Mouse (Mus musculus) liver, adult (tissue): ENCODE results near the gene Fam192a.

Source experiments
- GATA4 ChIP-seq: IDR thresholded peaks from 2 replicates; pipeline ENCODE4 v1.6.1; 2014; ENCODE audit warnings: mild to moderate bottlenecking, low read length; ENCODE audit not compliant: insufficient replicate concordance

The Fam192a gene

DNA sequence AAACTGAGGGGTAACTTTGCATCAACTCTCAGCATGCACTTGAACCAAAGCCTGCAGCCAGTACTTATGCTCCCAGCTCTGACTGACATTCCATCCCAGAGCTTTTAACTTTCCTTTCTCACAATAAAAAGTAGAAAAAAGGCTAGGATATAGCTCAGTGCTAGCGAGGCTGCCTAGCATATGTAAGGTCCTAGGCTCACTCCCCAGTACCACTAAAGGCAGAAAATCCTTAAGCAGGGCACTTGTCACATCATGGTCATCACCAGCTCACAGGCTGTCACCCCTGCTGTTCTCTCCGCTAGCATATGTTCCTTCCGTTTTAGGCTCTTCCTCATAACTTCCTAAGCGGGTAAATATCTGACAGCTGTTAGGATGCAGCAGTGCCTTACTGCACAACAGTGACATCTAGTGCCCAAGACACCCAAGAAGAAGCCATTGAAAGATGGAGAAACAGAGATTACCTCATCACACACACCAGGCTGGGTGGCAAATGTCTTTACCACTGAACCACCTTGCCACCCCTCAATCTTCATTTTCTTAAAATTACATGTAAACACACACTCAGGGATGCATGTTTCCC lies 17.5 kb downstream of the Fam192a start:
- peak; percentile 10; the same call in 1 of the 2 replicates for TF ChIP-seq GATA4

DNA sequence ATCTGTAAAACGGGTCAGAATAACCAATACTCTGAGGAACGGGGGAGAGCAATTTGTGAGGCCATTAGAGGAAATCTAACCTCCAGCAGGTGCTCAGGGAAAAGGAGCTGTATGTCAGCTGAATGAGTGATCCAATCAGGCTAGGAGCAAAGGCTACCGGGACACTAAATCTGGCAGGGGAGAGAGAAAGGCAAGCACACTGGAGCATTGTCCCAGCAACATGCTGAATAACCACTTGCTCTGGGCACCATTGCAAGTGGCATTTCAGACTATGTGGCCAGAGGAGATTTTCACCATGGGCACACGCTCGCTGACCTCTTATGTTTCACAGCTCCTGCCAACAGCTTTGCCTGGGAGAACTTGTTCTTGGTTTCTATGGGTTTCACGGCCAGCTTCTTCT lies 19.2 kb downstream of the Fam192a start:
- TF ChIP-seq GATA4 = no peak

DNA sequence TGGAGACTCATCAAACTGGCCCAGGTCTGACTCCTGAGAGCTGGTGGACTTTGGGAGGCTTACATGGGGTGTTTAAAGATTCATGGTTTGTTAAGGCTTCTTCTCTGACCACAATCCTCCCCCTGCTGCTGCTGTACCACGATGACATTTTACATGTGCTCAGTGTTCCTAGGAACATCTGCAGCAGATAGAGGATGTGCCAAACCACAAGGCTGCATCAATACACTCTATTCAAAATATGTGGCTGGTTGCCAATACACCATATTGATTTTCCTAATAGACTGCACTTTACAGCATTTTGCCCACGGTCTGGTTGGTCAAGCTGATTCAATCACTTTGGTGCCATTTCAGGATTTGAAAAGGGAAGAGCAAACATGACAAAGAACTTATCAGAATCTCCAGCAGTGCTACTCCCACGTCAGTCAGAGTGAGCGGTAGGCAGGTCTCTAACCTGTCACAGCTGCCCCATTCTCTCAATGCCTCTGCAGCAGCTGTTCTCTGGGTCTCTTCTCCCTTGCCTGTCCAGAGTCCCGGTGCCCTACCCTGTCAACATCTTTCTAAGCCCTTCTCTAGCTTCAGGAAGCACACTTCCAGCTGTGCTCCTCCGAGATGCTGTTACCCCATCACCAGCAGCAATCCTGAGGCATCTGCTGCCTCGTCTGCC lies 19.8 kb downstream of the Fam192a start:
- no peak for TF ChIP-seq GATA4

DNA sequence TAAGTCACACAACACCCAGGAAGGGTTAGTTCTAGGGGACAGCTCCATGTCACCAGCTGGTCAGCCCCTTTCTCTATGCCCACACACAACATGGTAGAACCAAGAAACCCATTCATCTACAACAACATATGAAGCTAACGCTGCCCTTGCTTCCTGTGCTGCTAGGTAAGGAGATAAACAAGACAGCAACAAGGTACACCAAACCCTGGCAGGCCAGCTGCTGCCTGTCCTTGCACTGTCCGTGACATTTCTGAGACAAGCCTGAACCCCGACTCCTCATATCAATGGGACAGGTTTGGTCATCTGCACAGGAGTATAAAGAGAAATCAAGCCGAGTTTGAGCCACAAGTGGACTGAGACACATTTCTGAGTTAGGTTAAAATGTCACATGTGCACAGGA lies 26.6 kb downstream of the Fam192a start:
- TF ChIP-seq GATA4 = no peak

DNA sequence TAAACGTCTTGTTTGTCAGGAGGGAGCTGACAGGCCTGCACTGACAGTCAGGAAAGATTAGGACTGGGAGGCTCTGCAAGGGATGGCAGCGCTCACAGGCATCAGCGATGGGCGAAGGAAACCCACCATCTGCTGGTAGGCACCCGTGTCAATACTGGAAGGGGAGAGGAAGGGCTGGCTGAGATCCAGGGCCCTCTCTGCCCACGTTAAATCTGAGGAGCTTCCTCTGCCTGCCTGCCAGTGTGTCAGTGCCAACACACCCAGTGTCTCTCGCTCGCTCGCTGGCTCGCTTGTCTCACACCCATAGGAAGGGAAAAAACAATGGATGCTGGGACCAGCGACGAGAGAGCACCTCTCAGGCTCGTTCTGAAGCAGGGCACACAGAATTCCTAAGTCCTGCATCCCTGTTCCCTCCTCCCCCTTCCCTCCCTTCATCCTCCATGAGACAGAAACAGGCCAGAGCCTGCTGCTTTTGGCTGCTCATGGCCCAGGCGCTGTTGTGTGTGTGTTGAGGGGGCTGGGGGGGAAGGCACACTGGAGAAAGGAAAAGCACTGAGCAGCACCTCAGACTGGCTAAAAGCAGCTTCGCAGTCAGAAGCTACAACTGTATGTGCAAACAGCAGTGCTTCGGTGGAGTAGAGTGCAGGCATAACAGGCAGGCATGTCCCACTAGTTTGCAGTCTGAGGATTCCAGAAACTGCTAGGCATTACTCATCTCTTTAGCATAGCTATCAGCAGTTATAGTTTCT lies 27.5 kb downstream of the Fam192a start:
- no peak for TF ChIP-seq GATA4

DNA sequence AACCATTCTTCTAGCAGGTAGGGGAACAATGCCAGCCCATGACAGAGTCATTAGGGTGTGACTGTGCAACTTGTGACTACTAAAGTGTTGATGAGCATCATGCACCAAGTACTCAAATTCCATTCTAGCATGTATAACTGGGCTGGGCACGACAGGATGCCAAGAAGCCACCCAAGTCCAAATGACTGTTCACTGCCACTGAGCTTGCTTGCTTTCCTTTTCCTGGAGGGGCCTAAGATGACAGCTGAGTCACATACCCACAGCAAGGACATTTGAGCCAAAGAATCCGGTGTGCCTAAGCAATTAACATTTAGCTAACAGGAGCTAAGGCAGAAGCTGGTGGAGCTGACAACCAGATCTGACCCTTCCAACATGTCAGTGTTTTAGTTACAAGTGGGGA lies 29.9 kb downstream of the Fam192a start:
- no peak for TF ChIP-seq GATA4

DNA sequence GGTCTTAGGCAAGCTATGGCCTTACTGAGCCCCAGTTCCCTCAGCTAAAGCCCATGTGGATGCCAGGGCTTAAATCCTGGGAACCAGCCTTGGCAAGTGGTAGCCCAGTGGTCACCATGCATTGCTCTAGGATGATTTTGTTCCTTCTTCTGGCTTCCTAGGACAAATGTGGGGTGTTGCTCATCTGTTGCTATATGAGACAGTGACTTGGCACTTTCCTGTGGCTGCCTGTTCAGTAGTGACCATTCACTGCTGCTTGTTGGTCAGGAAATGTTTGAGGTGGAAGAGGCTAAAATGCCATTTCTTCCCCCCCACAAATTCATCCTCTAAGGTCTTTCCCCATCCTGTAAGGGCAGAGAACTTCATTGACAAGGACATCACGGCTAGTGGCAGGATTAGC lies 32.4 kb downstream of the Fam192a start:
- TF ChIP-seq GATA4 = no peak

DNA sequence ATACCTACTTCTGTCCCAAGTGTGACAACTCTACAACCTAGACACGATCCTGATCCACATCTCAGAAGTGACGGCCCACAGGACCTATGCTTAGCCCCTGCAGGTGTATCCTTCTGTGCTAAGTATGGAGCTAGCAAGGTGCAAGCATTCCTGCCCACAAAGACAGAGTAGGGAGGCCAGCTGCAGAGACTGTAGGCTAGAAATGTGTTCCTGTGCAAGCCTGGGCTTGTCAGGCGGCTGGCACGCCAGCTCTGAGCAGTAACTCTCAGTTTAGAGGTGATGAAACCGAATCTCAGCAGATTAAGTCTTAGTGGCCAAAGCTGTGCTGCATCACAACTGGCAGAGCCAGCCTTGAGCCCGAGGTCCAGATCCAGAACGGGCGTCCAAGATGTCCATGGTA lies 33.7 kb downstream of the Fam192a start:
- TF ChIP-seq GATA4 = no peak

DNA sequence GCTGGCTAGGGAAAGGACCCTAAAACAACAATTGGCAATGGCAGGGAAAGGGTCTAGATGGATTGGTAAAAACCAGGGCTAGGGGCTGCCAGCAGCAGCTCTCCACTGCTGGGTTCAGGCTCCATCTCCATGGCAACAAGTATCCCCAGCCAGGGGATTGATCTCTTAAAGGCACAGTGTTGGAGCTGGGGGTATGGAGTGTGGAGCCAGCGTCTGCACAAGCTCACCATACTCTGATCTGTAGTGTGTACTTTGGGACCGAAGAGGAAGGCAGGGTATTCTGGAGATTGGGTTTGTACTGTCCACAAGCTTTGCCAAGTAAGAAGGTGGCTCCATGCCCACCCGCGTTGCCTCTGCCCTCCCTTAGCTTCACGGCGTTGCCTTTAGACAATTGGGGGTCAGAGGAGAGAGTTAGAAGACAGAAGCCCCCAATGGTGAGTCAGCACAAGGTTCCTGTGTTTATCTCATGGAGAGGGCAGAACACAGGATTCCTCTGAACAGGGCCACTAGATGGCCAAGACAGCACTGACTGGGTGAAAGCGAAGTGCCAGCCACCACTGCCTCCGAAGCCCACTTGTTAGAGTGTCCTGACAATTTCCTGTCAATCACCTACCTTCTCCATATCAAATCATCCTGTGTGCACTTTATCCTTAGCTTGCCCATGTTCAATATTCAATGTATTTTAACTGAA lies 34.5 kb downstream of the Fam192a start:
- TF ChIP-seq GATA4 = no peak

DNA sequence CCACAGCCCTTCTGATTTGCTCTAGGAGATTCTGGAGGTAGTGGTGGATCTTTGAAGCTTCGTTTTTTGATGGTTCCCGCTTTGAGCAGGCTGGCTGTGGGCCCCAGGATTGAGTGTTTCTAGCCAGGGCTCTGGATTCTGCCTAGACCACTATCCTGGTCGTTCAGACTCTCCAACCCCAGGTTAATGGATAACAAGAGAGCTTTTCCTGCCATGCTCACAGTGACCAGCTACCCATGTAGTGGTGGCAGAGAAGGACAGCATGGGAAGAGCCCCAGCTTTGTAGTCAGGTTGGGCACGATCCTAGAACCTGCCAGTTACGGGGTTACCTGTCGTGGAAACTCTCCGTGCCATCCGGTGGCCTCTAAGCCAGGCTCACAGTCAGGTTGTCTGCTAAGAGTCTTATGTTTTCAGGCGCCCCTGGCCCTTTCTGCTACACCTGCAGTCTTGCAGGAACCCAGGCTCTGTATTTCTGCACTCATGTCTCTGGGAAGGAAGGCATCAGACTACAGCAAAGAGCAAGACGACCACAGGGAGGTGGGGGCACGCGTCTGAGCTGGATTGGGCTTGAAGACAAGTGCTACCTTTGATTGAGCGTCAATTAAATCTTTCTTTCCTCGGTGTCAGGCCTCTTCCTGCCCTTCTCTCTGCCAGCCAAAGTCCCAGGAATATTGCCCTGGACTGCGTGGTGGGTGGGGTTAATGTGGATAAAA lies 35.2 kb downstream of the Fam192a start:
- TF ChIP-seq GATA4 = no peak

DNA sequence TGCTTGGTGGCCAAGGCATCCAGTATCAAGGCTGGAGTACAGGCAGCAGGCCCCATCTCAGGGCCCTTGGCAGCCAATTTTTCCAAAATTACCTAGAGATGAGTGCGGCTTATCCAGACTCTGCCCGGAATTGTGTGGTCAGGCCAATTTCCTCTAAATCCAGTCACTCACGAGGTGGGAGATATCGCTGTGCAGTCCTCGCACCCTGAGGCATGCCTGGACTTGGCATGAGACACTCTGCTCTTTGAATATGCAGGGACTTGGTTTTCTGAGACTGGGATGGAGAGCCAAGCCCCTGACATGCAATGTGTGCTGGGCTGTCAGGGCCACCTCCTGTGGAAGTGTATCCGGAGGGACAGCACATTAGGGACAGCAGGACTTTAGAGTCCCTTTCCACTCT lies 35.8 kb downstream of the Fam192a start:
- no peak for TF ChIP-seq GATA4

DNA sequence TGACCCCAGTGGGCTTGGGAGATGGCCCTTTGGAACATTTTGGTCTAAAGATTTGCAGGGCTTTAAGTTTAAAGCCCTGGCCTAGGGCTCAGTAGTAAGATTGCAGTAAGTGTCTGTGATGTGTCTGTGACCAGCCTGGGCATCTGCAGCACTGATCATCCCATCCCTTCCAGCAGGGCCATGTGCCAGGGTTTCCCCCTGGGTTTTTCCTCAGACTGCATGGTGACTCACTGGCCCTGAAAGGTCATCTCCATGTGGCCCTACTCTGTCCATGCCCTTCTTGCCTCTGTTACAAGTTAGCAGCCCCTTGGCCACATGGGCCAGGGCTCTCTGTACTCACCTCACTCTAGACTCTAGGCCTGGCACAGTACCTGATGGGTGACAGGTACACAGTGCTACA lies 37.4 kb downstream of the Fam192a start:
- TF ChIP-seq GATA4 = no peak

DNA sequence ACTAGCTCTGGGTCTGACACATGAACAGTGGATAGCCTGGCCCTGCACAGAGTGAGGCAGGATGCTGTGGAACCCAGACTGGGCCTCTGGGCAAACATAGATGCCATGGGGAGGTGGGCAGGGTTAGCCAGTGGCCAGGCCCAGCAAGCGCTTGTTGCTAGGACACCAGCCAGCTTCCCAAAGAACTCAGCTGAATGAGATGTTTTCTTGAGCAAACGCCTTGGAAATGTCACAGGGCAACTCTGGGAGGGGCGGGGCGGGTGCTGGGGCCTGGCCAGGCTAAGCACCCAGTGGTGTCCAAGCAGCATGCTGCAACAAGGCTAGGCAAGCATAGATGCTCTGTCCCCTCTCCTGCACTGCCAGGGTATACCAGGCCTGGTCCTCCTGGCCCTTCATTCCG lies 40.5 kb downstream of the Fam192a start:
- no peak for TF ChIP-seq GATA4

DNA sequence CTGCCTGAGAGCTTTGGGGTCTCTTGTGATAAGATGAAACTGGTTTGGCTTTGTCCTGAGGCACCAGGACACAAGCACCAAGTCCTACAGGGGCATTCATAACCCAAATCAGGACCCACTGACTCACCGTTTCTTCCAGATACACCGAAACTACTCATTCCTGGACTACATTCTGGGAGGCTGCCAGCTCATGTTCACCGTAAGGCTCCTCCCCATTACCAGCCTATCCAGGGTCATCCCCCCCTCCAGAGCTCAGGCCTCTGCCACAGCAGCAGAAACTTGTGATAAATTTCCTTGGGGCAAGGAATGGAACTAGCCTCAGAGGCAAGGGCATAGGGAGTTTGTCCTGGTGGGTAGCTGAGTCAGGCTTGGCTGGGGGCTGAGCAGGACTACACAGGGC lies 44.5 kb downstream of the Fam192a start:
- no peak for TF ChIP-seq GATA4

DNA sequence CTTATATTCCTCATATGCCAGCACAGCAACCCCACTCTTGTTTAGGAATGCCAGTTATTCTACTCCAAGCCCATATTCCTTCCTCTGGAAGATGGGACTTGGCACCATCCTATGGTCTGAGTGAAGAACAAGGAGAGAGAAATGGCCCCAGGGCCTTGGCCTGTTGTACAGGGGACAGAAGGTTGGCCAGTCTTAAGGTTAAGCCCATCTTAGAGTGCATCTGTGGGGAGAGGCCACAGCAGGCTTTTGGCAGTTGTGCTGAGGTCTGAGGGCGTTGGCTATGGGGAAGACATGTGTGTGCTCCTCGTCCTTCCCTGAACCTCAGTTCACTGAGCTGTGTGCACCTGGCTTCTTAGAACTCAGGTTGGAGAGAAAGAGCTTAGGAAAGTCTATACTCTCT lies 49.1 kb downstream of the Fam192a start:
- no peak for TF ChIP-seq GATA4
